Mouse (Mus musculus): ENCODE data around the gene Git2. TPM values are rescaled to one million over a fixed set of nuclear protein-coding genes. Genes with fewer than 3 reads are reported as not detected.
A peak's percentile ranks its signal among the peaks of the same experiment; 100 is the strongest.

Gene Git2
- total RNA-seq, 2 experiments from 2014 or later: 16.1 to 21.7 TPM

- no peak for DNase-seq
Observed at GRCm38 (mm10) chr5:114720784-114721183, 54.5 kb downstream of the Git2 start.

- no peak for DNase-seq
Observed at GRCm38 (mm10) chr5:114719928-114720270, 55.4 kb downstream of the Git2 start.

GRCm38 (mm10) chr5:114719003-114719927, 56.1 kb downstream of the Git2 start:
- no peak for DNase-seq

GRCm38 (mm10) chr5:114718483-114718882, 56.8 kb downstream of the Git2 start:
- DNase-seq: no peak

- DNase-seq: no peak
Observed at GRCm38 (mm10) chr5:114717937-114718336, 57.4 kb downstream of the Git2 start.

- DNase-seq: no peak
Observed at GRCm38 (mm10) chr5:114717292-114717691, 58.0 kb downstream of the Git2 start.

- no peak for DNase-seq
Observed at GRCm38 (mm10) chr5:114714551-114714950, 60.8 kb downstream of the Git2 start.

- no peak for DNase-seq
Observed at GRCm38 (mm10) chr5:114709357-114709756, 66.0 kb downstream of the Git2 start.

GRCm38 (mm10) chr5:114708491-114708890, 66.8 kb downstream of the Git2 start:
- DNase-seq: no peak

GRCm38 (mm10) chr5:114707265-114708068, 67.8 kb downstream of the Git2 start, which contains the start of gene Tchp:
Gene Tchp, plus strand, starts transcription at chr5:114707760.
- DNase-seq: peak; percentile 90

GRCm38 (mm10) chr5:114702403-114703392, 72.6 kb downstream of the Git2 start:
- DNase-seq: no peak

GRCm38 (mm10) chr5:114699015-114699414, 76.3 kb downstream of the Git2 start:
- no peak for DNase-seq

GRCm38 (mm10) chr5:114698044-114698746, 77.1 kb downstream of the Git2 start:
- peak; percentile 72 for DNase-seq

- DNase-seq: no peak
Observed at GRCm38 (mm10) chr5:114696939-114697338, 78.4 kb downstream of the Git2 start.

GRCm38 (mm10) chr5:114695775-114696174, 79.5 kb downstream of the Git2 start:
- no peak for DNase-seq

- DNase-seq: peak; percentile 92
Observed at GRCm38 (mm10) chr5:114690633-114691567, 84.4 kb downstream of the Git2 start, which contains the start of gene Gltp. Gene Gltp, minus strand, starts transcription at chr5:114690984.

GRCm38 (mm10) chr5:114689700-114690366, 85.5 kb downstream of the Git2 start:
- no peak for DNase-seq

GRCm38 (mm10) chr5:114688703-114689102, 86.6 kb downstream of the Git2 start:
- no peak for DNase-seq

- no peak for DNase-seq
Observed at GRCm38 (mm10) chr5:114687901-114688300, 87.4 kb downstream of the Git2 start.
